Mouse (Mus musculus) adrenal gland, postnatal 4 days (tissue): ENCODE data around the gene Chmp5. TPM values are rescaled to one million over a fixed set of nuclear protein-coding genes. Genes with fewer than 3 reads are reported as not detected.

ENCODE experiments used
- DNase-seq, 2 experiments: peaks; one replicate each; pipeline ENCODE4 v3.0.0; 2021 to 2022; ENCODE audit warnings: low spot score in 2 of 2, mixed read lengths in 2 of 2
- microRNA-seq: library from miRNA; unstranded; fragments of <30 nt; microRNA quantifications from one replicate; pipeline ENCODE4 v1.2.0, GENCODE M21; 2021
- total RNA-seq, 2 experiments: library from RNA; stranded (reverse); gene quantifications; 2 replicates each; pipeline ENCODE4 v1.2.3; 2021

Chmp5 gene
- total RNA-seq, 2 experiments from 2014 or later: 69.0 to 76.8 TPM

GRCm38 (mm10) chr4:41013351-41013750 lies 65.1 kb downstream of the Chmp5 start:
- no peak for DNase-seq

Small RNA genes lying within 50 kb of the gene (microRNA-seq; reads per million reads assigned to microRNA genes)
- 1.6 reads per million for gene Mir3094

Other genes starting within 250 kb of the Chmp5 start
- 10 to 100 TPM; 23.4 to 25.6 TPM for gene Aptx, start 245.2 kb upstream of the Chmp5 start, total RNA-seq
- 100 to 1,000 TPM; 227 to 253 TPM for gene Dnaja1, start 226.3 kb upstream of the Chmp5 start, total RNA-seq
- gene Smu1, start 190.5 kb upstream of the Chmp5 start, total RNA-seq: 10 to 100 TPM; 75.6 to 78.8 TPM
- 10 to 100 TPM; 90.1 to 98.1 TPM for gene B4galt1, start 94.4 kb upstream of the Chmp5 start, total RNA-seq
- gene Spink4, start 28.4 kb upstream of the Chmp5 start, total RNA-seq: 10 to 100 TPM; 14.6 to 17.7 TPM
- 100 to 1,000 TPM; 225 to 228 TPM for gene Bag1, start 113 bp upstream of the Chmp5 start, total RNA-seq
- gene Nfx1, start 22.5 kb downstream of the Chmp5 start, total RNA-seq: 100 to 1,000 TPM; 107 to 110 TPM
- gene Aqp7, start 99.7 kb downstream of the Chmp5 start, total RNA-seq: 10 to 100 TPM; 14.9 to 21.6 TPM
- 10 to 100 TPM in 1 of 2 experiments, under 1 TPM in 1; 0.51 to 14.1 TPM for gene Aqp3, start 149.8 kb downstream of the Chmp5 start, total RNA-seq
- 10 to 100 TPM; 54.9 to 56.2 TPM for gene Nol6, start 176.0 kb downstream of the Chmp5 start, total RNA-seq
- 100 to 1,000 TPM; 123 to 128 TPM for gene Ube2r2, start 187.3 kb downstream of the Chmp5 start, total RNA-seq